Mouse (Mus musculus) C2C12 (cell line): ENCODE data around the gene Elavl2. TPM values are rescaled to one million over a fixed set of nuclear protein-coding genes. Genes with fewer than 3 reads are reported as not detected.
"Not testable (repeated sequence)": the region's sequence is repeated elsewhere in the genome, so short reads cannot be mapped to it uniquely, and the experiment has no call there.

Source experiments
- H3K27me3 ChIP-seq: one replicate; pipeline ENCODE4 v1.6.1; 2011; ENCODE audit not compliant: control insufficient read depth, insufficient read depth, insufficient read length
- H3K36me3 ChIP-seq: one replicate; pipeline ENCODE4 v1.6.1; 2011; ENCODE audit not compliant: control insufficient read depth, insufficient read depth
- H3K4me3 ChIP-seq: one replicate; pipeline ENCODE4 v1.5.1; 2011; ENCODE audit warnings: mild to moderate bottlenecking, control low read depth; ENCODE audit not compliant: poor library complexity, insufficient read depth, severe bottlenecking
- H3K79me2 ChIP-seq: one replicate; pipeline ENCODE4 v1.6.1; 2011; ENCODE audit not compliant: control insufficient read depth, insufficient read depth
- H3K79me3 ChIP-seq: one replicate; pipeline ENCODE4 v1.6.1; 2011; ENCODE audit warnings: low read depth, control low read depth
- H3ac ChIP-seq: one replicate; pipeline ENCODE3; 2011; ENCODE audit warnings: low read depth; ENCODE audit not compliant: control insufficient read depth, insufficient read length
- CEBPB ChIP-seq: IDR thresholded peaks from one replicate; pipeline ENCODE4 v1.6.1; 2011; ENCODE audit warnings: low read depth, mild to moderate bottlenecking, control low read depth, moderate library complexity
- CTCF ChIP-seq: IDR thresholded peaks from one replicate; pipeline ENCODE4 v1.5.1; 2011; ENCODE audit not compliant: control insufficient read depth, insufficient read depth, insufficient read length
- FOSL1 ChIP-seq: IDR thresholded peaks from one replicate; pipeline ENCODE4 v1.8.0; 2011; ENCODE audit warnings: mild to moderate bottlenecking, low read length; ENCODE audit not compliant: poor library complexity, insufficient read depth, severe bottlenecking
- MAX ChIP-seq: IDR thresholded peaks from one replicate; pipeline ENCODE4 v1.6.1; 2011; ENCODE audit warnings: mild to moderate bottlenecking, control low read depth
- MYOD1 ChIP-seq: IDR thresholded peaks from one replicate; pipeline ENCODE4 v1.6.1; 2011; ENCODE audit warnings: low read depth; ENCODE audit not compliant: control insufficient read depth, insufficient read length
- MYOG ChIP-seq: IDR thresholded peaks from one replicate; pipeline ENCODE4 v1.6.1; 2011; ENCODE audit not compliant: control insufficient read depth, insufficient read length; ENCODE audit errors: extremely low read depth
- USF1 ChIP-seq: IDR thresholded peaks from one replicate; pipeline ENCODE4 v1.6.1; 2011; ENCODE audit warnings: low read depth, mild to moderate bottlenecking, control low read depth, moderate library complexity
- polyA plus RNA-seq: library from polyadenylated mRNA; unstranded; fragments of >200 nt; fragmentation: generic; extraction: Trizol; gene quantifications from one replicate; pipeline ENCODE4 v1.2.1, GENCODE M21; 2012; ENCODE audit warnings: missing spikeins

Elavl2 gene
- polyA plus RNA-seq, 1 experiment, result 0.20 TPM

DNA sequence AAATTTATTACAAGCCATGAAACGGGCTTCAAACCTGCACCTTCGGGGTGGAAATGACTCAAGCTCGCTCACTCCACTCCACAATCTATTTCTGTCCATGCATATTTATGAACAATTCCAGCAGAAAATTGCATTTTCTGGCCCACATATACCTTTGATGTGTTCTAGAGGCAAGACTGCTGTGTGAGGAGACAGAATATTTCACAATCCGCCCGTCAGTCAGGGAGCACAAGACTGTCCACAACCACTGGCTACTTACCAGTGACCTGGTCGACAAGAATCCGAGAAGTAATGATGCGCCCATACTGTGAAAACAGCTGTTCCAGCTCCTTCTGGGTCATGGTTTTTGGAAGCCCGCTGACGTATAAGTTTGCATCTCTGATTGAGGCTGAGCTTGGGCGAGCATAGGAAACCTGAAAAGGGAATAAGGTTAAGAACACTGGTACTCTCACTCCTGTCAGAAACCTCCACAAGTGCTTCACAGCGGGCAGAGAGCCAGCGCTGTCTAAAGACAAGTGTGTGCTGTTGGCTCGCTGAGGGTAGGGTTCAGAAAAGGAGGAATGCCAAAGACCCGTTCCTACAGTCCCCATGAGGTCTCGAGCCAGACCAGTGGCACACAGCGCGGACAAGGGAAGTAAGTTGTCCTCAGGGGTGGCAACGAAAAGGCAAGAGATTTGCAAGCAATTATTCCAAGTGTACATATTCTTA, 136.7 kb downstream of the Elavl2 start:
- H3K36me3 ChIP-seq, result no peaks in the 10 kb centered on the region
- H3K79me3 ChIP-seq, result no peaks in the 10 kb centered on the region
- no peak overlapping the region for H3K4me3 ChIP-seq
- H3ac ChIP-seq, result no peak overlapping the region
- TF ChIP-seq MAX (no peak), CEBPB (no peak), MYOD1 (no peak), USF1 (no peak), FOSL1 (no peak), MYOG (no peak), CTCF (no peak)
- no peaks in the 10 kb centered on the region for H3K27me3 ChIP-seq
- H3K79me2 ChIP-seq, result no peaks in the 10 kb centered on the region

DNA sequence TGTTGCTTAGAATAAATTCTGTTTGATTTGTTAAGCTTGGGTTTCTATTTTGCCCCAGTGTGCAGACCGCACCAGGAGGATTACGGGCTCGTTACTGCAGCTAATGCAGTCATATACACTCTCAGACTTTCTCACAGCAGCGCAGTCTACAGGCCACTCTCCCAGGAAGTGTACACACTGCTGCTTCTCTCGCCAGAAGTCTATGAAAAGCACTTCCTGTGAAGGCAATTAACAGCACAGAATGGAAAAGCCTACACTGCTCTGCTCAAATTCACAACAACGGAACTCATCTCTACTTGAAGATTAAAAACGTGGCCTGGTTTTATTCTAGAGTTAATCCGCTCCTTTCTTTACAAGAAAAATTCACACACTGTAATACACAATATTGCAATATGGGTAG, 137.7 kb downstream of the Elavl2 start:
- Histone ChIP-seq H3ac (no peak overlapping the region), H3K27me3 (no peaks in the 10 kb centered on the region), H3K36me3 (no peaks in the 10 kb centered on the region), H3K79me2 (no peaks in the 10 kb centered on the region), H3K4me3 (no peak overlapping the region), H3K79me3 (no peaks in the 10 kb centered on the region)
- TF ChIP-seq CEBPB (no peak), USF1 (no peak), MYOG (no peak), FOSL1 (no peak), MYOD1 (no peak)

DNA sequence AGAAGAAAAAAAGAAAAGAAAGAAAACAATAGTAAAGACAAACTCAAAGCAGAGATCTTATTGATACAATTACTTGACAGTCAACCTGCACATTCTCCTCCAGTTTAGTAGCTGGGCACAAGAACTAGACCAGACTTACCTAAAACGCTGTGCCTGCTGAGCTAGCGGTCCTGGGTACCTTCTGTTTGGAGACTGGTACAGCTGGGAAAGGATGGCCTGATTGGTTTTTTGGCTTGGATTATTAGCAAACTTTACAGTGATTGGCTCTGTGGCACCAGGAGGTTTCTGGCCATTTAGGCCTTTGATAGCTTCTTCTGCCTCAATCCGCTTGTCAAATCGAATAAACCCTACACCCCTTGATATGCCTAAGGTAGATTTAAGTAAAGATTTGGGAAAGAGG, 140.0 kb downstream of the Elavl2 start:
- H3K79me2 ChIP-seq, result no peaks in the 10 kb centered on the region
- H3ac ChIP-seq, result no peak overlapping the region
- H3K4me3 ChIP-seq, result no peak overlapping the region
- H3K36me3 ChIP-seq, result no peaks in the 10 kb centered on the region
- no peaks in the 10 kb centered on the region for H3K79me3 ChIP-seq
- H3K27me3 ChIP-seq, result no peaks in the 10 kb centered on the region
- no peak for TF ChIP-seq CEBPB
- TF ChIP-seq USF1, result no peak
- TF ChIP-seq MYOG, result no peak
- TF ChIP-seq MYOD1, result no peak
- TF ChIP-seq FOSL1, result no peak
- no peak for TF ChIP-seq CTCF
- TF ChIP-seq MAX, result no peak

DNA sequence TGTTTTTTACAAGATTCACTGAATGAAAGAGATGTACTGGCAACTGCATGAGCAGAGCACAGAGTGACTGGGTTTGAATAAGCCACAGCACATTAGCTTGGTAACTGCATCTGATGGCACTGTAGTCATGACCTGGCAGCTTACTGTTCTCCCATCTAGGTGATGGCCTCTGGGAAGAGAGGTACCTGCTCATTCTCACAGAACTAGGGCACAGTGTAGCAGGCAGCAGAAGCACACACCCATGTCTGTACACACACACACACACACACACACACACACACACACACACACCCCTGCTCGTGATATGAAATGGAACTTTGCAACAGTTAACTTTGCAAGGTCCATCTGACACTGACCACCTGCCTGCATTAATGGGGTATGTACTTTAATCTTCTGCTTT, 151.9 kb downstream of the Elavl2 start:
- Histone ChIP-seq H3K79me2 (no peaks in the 10 kb centered on the region), H3K27me3 (no peaks in the 10 kb centered on the region), H3K4me3 (no peak overlapping the region), H3K79me3 (no peaks in the 10 kb centered on the region), H3K36me3 (no peaks in the 10 kb centered on the region), H3ac (no peak overlapping the region)
- TF ChIP-seq CTCF (no peak), MAX (no peak), MYOD1 (no peak), FOSL1 (no peak), MYOG (no peak)

DNA sequence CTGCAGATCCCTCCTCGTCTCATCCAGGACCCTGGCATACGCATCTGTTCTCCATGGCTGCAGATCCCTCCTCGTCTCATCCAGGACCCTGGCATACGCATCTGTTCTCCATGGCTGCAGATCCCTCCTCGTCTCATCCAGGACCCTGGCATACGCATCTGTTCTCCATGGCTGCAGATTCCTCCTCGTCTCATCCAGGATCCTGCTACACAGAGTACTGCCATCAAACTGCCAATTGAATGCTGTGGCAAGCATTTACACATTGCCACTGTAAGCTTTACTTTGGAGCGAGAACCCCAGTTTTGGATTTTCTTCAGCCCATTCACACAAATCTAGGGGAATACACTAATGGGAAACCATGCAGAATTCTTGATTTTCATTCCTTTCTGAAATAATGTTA, 155.4 kb downstream of the Elavl2 start:
- H3K79me3 ChIP-seq, H3K27me3 ChIP-seq, H3K4me3 ChIP-seq, H3ac ChIP-seq, H3K79me2 ChIP-seq, H3K36me3 ChIP-seq: not testable (repeated sequence)

DNA sequence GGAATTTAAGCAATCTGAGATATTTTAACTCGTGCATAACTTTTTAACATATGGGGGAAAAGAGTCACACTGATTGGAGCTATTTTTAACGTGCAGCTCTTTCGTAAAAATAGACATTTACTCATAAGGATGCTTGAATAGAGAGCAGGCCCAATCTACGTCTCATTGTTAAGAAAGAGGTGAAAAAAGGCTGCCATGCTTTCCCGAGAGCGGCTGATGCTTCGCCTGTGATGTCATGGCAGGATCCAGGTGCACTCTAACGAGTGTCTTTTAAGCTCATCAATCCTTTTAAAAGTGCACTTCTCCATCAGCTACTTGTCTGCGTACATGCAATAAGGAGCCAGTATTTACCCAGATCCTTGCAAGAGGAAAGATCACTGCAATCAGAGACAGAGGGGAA, 156.0 kb downstream of the Elavl2 start:
- H3K36me3 ChIP-seq, result no peaks in the 10 kb centered on the region
- H3K27me3 ChIP-seq, result no peaks in the 10 kb centered on the region
- H3ac ChIP-seq, result no peak overlapping the region
- H3K4me3 ChIP-seq, result no peak overlapping the region
- no peaks in the 10 kb centered on the region for H3K79me3 ChIP-seq
- no peak for TF ChIP-seq USF1
- no peak for TF ChIP-seq CEBPB
- no peak for TF ChIP-seq FOSL1
- TF ChIP-seq MYOG, result no peak
- no peak for TF ChIP-seq MAX
- TF ChIP-seq MYOD1, result no peak
- TF ChIP-seq CTCF, result no peak
- H3K79me2 ChIP-seq, result no peaks in the 10 kb centered on the region
